Mouse (Mus musculus) G1E (cell line): ENCODE results near the gene Zfp91.

Experiments used
- CTCF ChIP-seq: IDR thresholded peaks from 2 replicates; pipeline ENCODE4 v1.5.1; 2012; ENCODE audit warnings: low read depth, low read length, inconsistent platforms, mixed read lengths
- GATA1 ChIP-seq: IDR thresholded peaks from 2 replicates; pipeline ENCODE4 v1.6.1; 2012; ENCODE audit warnings: borderline replicate concordance, low read length, inconsistent platforms, mixed read lengths
- TAL1 ChIP-seq: conservative IDR thresholded peaks from 2 replicates; pipeline ENCODE4 v1.6.1; 2012; ENCODE audit warnings: low read depth, low read length, inconsistent platforms, mixed read lengths

DNA sequence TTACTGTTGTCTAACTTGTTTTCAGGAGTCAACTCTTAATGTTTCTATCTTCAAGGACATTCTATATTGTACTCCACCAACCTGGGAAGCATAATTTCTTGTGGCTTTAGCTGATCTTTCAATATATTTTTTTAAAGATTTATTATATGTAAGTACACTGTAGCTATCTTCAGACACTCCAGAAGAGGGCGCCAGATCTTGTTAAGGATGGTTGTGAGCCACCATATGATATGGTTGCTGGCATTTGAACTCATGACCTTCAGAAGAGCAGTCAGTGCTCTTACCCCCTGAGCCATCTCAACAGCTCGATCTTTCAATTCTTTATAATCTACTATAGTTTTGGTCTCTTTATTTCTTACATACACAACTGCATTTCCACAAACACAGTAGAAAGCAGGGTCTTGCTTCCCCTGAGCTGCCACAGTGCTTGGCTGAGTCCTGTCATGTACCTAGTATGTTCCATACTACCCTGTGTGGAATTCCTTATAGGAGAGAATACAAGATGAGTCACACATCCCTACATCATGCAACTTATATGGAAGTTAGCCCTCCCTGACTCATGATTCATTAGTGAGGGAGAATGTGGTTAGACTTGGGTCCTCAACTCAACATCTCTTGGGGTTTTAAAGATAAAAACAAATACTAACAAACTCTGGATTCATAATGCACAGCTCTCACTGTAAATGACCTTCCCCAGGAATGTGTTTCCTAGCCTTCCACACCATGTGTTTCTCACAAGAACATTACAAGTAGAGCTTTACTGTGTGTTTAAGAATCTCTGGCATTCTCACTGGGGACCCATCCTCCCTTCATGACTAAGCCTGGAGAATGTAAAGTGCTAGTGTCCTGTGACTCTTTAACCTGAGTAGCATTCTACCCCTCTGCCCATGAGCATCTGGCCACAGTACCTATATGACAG is 33.5 kb downstream of the Zfp91 start:
- TF ChIP-seq CTCF (no peak), TAL1 (no peak), GATA1 (no peak)
